Mouse (Mus musculus) megakaryocyte-erythroid progenitor cell, adult 5-6 weeks (primary cell): ENCODE measurements at regions not wholly inside any gene's neighbourhood (a gene's known extent, or its start where the extent isn't known, plus 50 kb on each side); places are given as distances from the start of the nearest gene placed in this dataset.

Experiments
- ATAC-seq: replicated peaks from 2 replicates; pipeline ENCODE4 v1.8.0; 2016; ENCODE audit warnings: mild to moderate bottlenecking, inconsistent platforms; ENCODE audit not compliant: severe bottlenecking, poor library complexity, low FRiP score, low TSS enrichment

DNA sequence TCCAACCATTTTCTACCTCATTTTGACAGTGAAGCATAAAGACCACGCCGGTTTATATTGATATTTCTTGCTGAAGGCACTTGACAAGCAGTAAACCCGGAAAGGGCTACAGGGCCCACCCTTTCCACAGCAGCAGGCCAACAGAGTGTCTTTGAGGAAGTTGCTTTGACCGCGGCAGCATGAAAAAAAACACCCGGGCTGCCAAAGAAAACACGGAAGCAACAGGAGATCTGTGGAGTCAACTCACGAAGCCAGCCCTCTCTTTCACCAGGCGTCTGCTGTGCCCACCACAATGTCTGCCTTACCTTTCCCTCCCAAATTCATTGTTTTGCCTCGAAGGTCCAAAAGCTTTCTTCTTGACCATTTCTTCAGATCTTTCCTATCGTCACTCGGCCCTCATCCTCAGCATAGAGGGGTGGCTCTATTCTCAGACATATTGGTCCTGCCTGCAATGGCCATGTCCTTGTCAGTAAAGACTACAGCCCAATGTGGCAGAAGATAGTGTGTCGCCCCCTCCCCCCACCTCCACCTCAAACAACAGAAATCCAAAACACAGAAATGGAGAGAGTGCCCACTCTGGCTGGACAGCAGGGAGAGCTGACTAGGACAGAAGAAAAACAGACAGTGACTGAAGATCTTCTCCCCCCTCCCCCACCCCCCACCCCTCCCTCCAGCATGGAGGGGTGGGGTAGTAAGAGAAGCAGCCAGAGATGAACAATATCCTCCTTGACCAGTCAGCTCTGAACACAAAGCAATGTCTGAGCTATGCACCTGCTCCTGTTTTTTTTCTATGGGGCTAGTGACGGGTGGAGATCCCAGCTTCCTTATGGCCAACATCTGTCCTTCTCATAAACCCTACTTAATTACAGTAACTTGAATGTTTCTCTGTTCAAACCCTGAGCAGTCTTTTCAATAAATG is 82.8 kb upstream of the Tmc1 start:
- peak; percentile 73 for ATAC-seq

DNA sequence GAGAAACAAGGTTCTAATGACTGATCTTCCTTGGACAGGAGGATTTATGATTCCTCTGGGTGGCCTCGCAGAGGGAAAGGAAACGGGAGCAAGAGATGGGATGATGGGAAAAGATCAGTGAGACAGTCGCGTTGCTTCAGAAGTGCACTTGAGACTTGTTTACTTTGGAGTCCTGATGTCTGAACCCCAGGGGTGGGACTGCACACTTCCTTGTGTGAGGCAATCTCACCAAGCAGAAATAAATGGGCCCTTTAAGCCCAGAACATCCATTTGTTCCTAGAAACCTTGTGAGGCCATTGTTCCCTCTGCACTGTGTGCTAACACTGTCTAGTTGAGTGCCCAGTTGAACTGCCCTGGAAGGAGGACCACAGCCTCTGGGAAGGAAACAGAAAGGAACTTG is 81.5 kb upstream of the Tmc1 start:
- ATAC-seq: no peak

DNA sequence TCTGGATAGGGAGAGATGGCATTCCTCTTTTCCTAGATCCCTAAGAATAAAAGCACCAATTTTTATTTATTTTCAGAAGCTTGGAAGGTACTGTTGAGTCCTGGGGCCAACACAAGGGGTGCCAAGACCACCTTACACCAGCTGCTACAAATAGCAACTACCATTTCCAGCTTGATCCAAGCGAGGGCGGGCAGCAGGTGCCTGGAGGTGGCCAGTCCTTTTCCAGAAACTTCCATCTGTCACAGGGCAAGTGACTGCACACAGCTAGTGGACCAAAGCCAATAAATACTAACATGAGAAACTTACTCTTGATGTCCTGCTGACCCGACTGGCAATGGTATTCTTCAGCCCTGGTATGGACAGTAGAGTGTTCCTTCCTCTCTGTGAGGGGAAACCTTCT is 80.0 kb upstream of the Tmc1 start:
- no peak for ATAC-seq

DNA sequence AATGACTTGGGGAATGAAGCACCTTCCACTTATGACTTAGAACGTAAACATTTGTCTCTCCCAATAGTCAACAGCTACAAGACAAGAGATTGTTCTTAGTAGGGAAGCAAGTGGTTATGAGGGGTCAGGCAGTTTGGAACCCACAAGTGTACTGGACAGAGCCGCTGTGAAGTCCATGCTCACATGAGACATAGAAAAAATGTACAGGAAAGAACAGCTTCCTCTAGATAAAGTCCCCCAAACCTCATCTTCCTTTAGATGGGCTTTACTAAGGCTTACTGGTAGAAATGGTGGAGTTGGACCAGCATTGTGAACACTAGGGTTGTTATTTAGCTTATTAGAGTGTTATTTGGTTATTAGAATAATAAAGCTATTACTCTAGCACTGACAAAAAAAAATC is 78.6 kb upstream of the Tmc1 start:
- ATAC-seq: no peak

DNA sequence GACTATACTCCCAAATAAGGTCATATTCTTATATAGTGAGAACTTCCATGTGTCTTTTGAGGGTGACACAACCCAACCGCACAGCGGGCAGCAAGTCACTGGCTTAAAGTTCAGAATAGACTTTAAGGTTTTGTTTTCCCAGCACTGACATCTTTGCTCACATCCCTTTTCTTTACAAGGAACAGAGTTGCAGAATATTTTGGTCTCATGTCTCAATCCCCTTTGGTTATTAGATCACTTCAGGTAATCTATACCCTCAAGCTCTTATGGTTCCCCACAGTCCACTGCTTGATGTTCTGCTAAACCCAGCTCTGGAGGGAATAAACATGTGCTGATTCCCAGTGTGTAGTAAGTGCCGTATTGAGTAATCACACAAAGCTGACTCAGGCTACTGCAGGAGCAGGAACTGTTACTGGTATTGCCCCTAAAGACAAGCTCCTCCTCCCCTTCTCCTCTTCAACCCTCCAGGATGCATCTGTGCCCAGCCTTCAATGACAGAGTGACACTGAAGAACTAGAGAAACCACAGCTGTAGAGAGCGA is 77.8 kb upstream of the Tmc1 start:
- ATAC-seq: peak; percentile 47

DNA sequence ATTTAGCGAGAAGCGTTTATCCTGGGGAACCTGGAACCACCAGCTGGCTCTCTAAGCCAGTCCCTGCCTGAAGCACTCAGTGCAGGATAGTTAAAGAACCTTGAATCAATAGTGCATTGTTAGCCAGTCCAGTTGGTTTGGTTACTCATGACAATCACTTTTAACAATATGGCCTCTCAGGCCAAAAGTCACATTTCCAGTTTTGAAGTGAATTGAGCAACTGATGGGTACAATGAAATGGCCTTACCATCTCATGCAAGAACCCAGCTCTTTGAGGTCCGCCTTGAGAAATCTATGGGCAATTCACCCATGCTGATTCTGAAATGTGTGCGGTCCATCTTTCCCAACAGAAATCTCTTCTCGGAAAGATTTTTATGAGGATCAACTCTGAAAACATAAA is 77.0 kb upstream of the Tmc1 start:
- ATAC-seq: no peak

DNA sequence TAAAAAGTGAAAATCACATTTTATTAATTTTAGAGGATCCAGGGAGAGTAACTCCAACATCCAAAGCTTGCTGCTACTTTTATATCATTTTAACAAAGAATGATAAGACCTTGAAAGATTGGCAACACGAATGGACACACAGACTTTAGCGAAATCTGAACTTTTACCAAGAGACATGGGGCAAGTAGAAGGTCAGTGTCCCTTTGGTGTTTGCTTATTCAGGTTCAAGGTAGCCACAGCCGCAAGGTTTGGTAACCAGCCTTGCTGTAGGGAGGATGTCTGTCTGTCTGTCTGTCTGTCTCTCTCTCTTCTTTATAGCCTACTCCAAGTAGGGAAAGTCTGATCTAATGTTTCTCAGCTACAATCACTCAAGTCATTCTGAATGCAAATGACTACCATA is 75.0 kb upstream of the Tmc1 start:
- ATAC-seq: no peak

DNA sequence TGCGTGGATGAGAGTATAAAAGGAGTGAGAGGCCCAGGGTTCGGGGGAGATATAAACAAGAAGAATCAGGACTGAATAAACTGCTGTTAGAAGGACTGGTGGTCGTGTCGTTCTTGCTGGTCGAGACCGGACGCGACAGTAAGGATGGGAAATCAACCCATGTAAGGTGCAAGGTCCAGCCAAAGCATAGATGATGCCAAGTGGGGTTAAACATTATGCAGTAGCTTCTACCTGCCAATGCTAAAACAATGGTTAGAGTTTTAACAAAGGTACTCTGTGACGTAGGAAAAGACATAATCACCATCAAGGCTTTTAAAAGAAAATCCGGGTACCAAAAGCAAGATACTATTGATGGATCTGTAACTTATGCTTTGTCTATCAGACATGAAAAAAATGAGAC is 58.4 kb upstream of the Tmc1 start:
- no peak for ATAC-seq

DNA sequence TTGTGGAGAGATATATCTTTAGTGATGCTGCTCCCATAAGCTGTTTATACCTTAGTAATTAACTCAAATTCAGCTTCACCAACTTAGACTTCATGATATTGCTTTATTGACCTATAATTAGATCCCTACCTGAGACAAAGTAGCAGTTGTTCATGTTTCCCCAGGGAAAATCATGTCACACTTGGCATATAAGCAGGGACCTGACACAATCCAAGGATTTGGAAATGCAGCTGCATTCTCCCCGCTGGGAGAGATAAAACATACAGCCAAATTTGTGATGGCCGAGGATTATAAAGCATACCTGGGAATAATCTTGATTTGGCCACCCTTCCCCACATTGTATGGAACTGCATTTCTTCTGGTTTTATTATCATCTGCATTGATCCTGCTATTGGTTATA is 55.6 kb upstream of the Tmc1 start:
- ATAC-seq: no peak

DNA sequence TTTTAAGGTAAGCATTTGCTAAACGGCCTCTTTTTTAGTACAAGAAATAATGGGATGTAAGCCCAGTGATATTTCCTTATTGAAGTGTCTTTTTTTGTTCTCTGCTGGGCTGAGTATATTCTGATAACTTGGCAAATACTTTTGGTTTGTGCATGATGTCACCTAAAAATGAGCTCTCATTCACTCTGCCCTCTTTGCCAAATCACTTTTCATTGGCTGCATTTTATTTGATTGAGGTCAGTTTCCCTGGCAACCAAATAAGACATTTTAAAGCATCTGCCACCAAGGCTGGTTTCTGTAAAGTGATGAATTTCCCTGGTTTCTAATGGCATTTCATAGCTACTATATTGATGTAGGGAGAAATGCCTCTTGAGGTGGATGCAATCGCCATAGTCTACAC is 50.4 kb upstream of the Tmc1 start:
- no peak for ATAC-seq
